Mouse (Mus musculus) heart, adult 2 months (tissue): ENCODE results near the gene Lgi2.

Source experiments
- CTCF ChIP-seq: fragments of 200-600 bp; IDR thresholded peaks from 2 replicates; pipeline ENCODE4 v1.8.1; 2022; ENCODE audit warnings: antibody characterized with exemption, mild to moderate bottlenecking, moderate library complexity
- EP300 ChIP-seq: fragments of 200-500 bp; IDR thresholded peaks from 2 replicates; pipeline ENCODE4 v1.6.1; 2011; ENCODE audit warnings: low read depth, low read length, control low read depth; ENCODE audit not compliant: insufficient read depth
- POLR2A ChIP-seq: fragments of 200-500 bp; IDR thresholded peaks from 2 replicates; pipeline ENCODE4 v1.6.1; 2011; ENCODE audit warnings: mild to moderate bottlenecking, low read depth, low read length, control low read depth; ENCODE audit not compliant: insufficient read depth

DNA sequence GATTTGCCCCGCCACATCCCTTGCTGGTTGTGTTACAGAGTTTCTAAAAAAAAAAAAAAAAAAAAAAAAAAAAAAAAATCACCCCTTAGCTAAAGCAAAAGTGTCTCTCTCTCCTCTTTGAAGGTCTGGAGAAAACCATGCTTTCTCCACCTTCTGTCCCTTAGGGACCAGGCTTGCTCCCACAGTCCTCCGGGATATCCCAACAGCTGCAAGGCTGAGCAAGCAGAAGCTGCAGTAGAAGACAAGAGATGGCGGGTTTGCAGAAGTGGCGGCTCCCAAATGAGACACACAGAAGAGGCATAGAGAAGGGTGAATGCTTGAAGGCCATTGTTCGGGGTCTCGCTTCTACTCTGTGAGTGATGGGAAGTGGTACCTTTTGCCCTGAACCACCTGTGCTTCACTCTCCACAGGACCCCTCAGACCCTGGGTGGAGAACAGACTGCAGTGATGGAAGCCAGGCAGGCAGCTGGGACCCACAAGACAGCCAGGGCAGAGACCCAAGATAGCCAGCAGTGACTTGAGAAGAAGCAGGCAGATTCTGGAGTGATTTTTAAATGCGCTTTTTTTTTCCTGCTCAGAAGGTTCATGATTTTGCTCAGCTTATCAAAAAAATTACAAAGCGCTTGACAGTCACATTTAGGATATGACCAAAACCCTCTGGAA is 39.8 kb downstream of the Lgi2 start:
- TF ChIP-seq CTCF (no peak), EP300 (no peak), POLR2A (no peak)
